Mouse (Mus musculus) bone marrow macrophage, adult 2 months (primary cell): ENCODE measurements around the gene Slc24a5.

Experiments used
- CTCF ChIP-seq: IDR thresholded peaks from 2 replicates; pipeline ENCODE4 v1.5.1; 2012; ENCODE audit warnings: low read depth, mild to moderate bottlenecking, low read length, moderate library complexity
- POLR2A ChIP-seq: IDR thresholded peaks from 2 replicates; pipeline ENCODE4 v1.6.1; 2012; ENCODE audit warnings: mild to moderate bottlenecking, low read depth, low read length, borderline replicate concordance

GRCm38 (mm10) chr2:125032258-125032973, 35.5 kb upstream of the Slc24a5 start:
- TF ChIP-seq POLR2A (no peak), CTCF (no peak)
